Mouse (Mus musculus) testis, adult 2 months (tissue): ENCODE measurements at regions not wholly inside any gene's neighbourhood (a gene's known extent, or its start where the extent isn't known, plus 50 kb on each side); places are given as distances from the start of the nearest gene placed in this dataset.

Source experiments
- H3K27ac ChIP-seq: fragments of 200-500 bp; 2 replicates; pipeline ENCODE4 v1.5.1; 2012; ENCODE audit warnings: low read depth, low read length; ENCODE audit not compliant: control insufficient read depth, insufficient read depth
- H3K27me3 ChIP-seq: fragments of 200-500 bp; 2 replicates; pipeline ENCODE4 v1.6.1; 2012; ENCODE audit warnings: mild to moderate bottlenecking, low read length, moderate library complexity; ENCODE audit not compliant: control insufficient read depth, insufficient read depth
- H3K36me3 ChIP-seq: fragments of 200-500 bp; 2 replicates; pipeline ENCODE4 v1.6.1; 2012; ENCODE audit warnings: mild to moderate bottlenecking, low read length; ENCODE audit not compliant: control insufficient read depth, insufficient read depth
- H3K4me1 ChIP-seq: fragments of 200-500 bp; 2 replicates; pipeline ENCODE4 v1.6.1; 2012; ENCODE audit warnings: low read length; ENCODE audit not compliant: control insufficient read depth, insufficient read depth
- H3K4me3 ChIP-seq: fragments of 200-500 bp; 2 replicates; pipeline ENCODE4 v1.5.1; 2012; ENCODE audit warnings: low read depth, mild to moderate bottlenecking, low read length, moderate library complexity, mixed read lengths; ENCODE audit not compliant: control insufficient read depth
- CTCF ChIP-seq: fragments of 200-500 bp; IDR thresholded peaks from 2 replicates; pipeline ENCODE4 v1.5.1; 2012; ENCODE audit warnings: low read depth, mild to moderate bottlenecking, inconsistent platforms, low read length, moderate library complexity; ENCODE audit not compliant: control insufficient read depth, insufficient read depth, insufficient replicate concordance
- POLR2A ChIP-seq: fragments of 200-500 bp; IDR thresholded peaks from 2 replicates; pipeline ENCODE4 v1.6.1; 2012; ENCODE audit warnings: low read depth, mild to moderate bottlenecking, inconsistent platforms, low read length, moderate library complexity; ENCODE audit not compliant: control insufficient read depth

- Histone ChIP-seq H3K4me1 (no peaks in the 10 kb centered on the region), H3K27ac (no peak overlapping the region), H3K4me3 (no peak overlapping the region), H3K27me3 (no peaks in the 10 kb centered on the region), H3K36me3 (no peaks in the 10 kb centered on the region)
- TF ChIP-seq CTCF (no peak), POLR2A (no peak)
These were observed 1241.0 kb upstream of the Zeb2 start for GRCm38 (mm10) chr2:46358225-46358624.

GRCm38 (mm10) chr2:46356651-46357050 lies 1239.5 kb upstream of the Zeb2 start:
- H3K27ac ChIP-seq: no peak overlapping the region
- TF ChIP-seq CTCF: no peak
- no peak for TF ChIP-seq POLR2A
- H3K4me1 ChIP-seq: no peaks in the 10 kb centered on the region
- no peaks in the 10 kb centered on the region for H3K36me3 ChIP-seq
- H3K4me3 ChIP-seq: no peak overlapping the region
- H3K27me3 ChIP-seq: no peaks in the 10 kb centered on the region

GRCm38 (mm10) chr2:46340694-46341093 lies 1223.5 kb upstream of the Zeb2 start:
- no peaks in the 10 kb centered on the region for H3K4me1 ChIP-seq
- H3K27me3 ChIP-seq: no peaks in the 10 kb centered on the region
- TF ChIP-seq POLR2A (no peak), CTCF (no peak)
- H3K36me3 ChIP-seq: no peaks in the 10 kb centered on the region
- H3K4me3 ChIP-seq: no peak overlapping the region
- no peak overlapping the region for H3K27ac ChIP-seq

- TF ChIP-seq POLR2A (no peak), CTCF (no peak)
- no peak overlapping the region for H3K4me3 ChIP-seq
- no peaks in the 10 kb centered on the region for H3K27me3 ChIP-seq
- H3K4me1 ChIP-seq: no peaks in the 10 kb centered on the region
- no peak overlapping the region for H3K27ac ChIP-seq
- no peaks in the 10 kb centered on the region for H3K36me3 ChIP-seq
These were observed 1199.5 kb upstream of the Zeb2 start for GRCm38 (mm10) chr2:46316666-46317065.

GRCm38 (mm10) chr2:46315243-46315642 lies 1198.0 kb upstream of the Zeb2 start:
- Histone ChIP-seq H3K27ac (no peak overlapping the region), H3K4me3 (no peak overlapping the region), H3K4me1 (no peaks in the 10 kb centered on the region), H3K27me3 (no peaks in the 10 kb centered on the region), H3K36me3 (no peaks in the 10 kb centered on the region)
- TF ChIP-seq POLR2A (no peak), CTCF (no peak)

- TF ChIP-seq CTCF: no peak
- no peak for TF ChIP-seq POLR2A
- H3K36me3 ChIP-seq: no peaks in the 10 kb centered on the region
These were observed 1190.5 kb upstream of the Zeb2 start for GRCm38 (mm10) chr2:46307582-46308153.

GRCm38 (mm10) chr2:46302627-46303026 lies 1185.4 kb upstream of the Zeb2 start:
- H3K4me3 ChIP-seq: no peak overlapping the region
- TF ChIP-seq CTCF (no peak), POLR2A (no peak)
- no peaks in the 10 kb centered on the region for H3K27me3 ChIP-seq
- no peaks in the 10 kb centered on the region for H3K36me3 ChIP-seq
- H3K27ac ChIP-seq: no peak overlapping the region
- H3K4me1 ChIP-seq: no peaks in the 10 kb centered on the region

More at GRCm38 (mm10) chr2:46307582-46308153, 1190.5 kb upstream of the Zeb2 start:
- H3K27me3 ChIP-seq: no peaks in the 10 kb centered on the region
- H3K27ac ChIP-seq: no peak overlapping the region
- no peaks in the 10 kb centered on the region for H3K4me1 ChIP-seq
- no peak overlapping the region for H3K4me3 ChIP-seq
